Mouse (Mus musculus): Measurements from ENCODE around the gene Vmn2r92.

Gene Vmn2r92

GRCm38 (mm10) chr17:18151587-18151986, at the start of gene Vmn2r92:
TSS of gene Vmn2r92 (plus strand) at chr17:18151887.
- 60% methylated on average over 1 of the region's 1 CpGs for WGBS

GRCm38 (mm10) chr17:18102265-18102664, 49.4 kb upstream of the Vmn2r92 start:
- 88% methylated on average over 3 of the region's 3 CpGs for WGBS

GRCm38 (mm10) chr17:18161194-18161593, 9.5 kb downstream of the Vmn2r92 start:
- 55% methylated on average over 2 of the region's 2 CpGs for whole genome bisulfite sequencing

GRCm38 (mm10) chr17:18189732-18190131, 38.0 kb downstream of the Vmn2r92 start:
- WGBS = 80% methylated on average over 1 of the region's 1 CpGs

- 76% methylated on average over 2 of the region's 2 CpGs for WGBS
Measured at GRCm38 (mm10) chr17:18231996-18232395, 80.3 kb downstream of the Vmn2r92 start.

GRCm38 (mm10) chr17:18236931-18237330, 85.2 kb downstream of the Vmn2r92 start:
- WGBS = 77% methylated on average over 14 of the region's 14 CpGs

Data from cerebral cortex, adult 2 months (tissue).